Mouse (Mus musculus) activated CD4-positive, CD25-positive, alpha-beta regulatory T cell (primary cell): ENCODE measurements around the gene Mcmbp. TPM values are rescaled to one million over a fixed set of nuclear protein-coding genes. Genes with fewer than 3 reads are reported as not detected.

Source experiments
- polyA plus RNA-seq, 2 experiments: library from polyadenylated mRNA; unstranded; fragments of 100-300 nt; shearing (Covaris generic); gene quantifications; one replicate each; pipeline ENCODE4 v1.2.1; 2017

Gene Mcmbp
- polyA plus RNA-seq = 100 to 1,000 TPM; 117 to 121 TPM

DNA sequence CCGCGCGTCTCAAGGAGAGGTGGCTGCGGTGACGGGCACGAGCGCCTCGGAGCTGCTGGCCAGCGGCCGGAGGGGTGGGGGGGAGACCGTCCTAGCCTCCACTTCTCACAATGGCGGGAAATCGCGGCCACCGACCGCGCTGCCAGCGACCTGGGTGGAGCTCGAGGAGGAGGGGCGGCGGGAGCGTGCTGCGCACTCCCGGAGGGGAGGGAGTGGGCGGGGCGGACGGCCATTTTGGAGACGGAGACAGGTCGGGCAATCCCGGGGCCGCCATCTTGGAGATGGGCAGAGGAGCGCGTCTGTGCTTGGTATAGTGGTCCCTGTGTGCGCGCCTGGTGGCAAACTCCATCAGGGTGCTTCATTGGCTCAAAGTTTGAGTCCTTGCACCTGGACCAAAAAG, at the start of gene Mcmbp:
Gene Mcmbp, minus strand, starts transcription at position 162 of the 400 bp plus-strand sequence.

DNA sequence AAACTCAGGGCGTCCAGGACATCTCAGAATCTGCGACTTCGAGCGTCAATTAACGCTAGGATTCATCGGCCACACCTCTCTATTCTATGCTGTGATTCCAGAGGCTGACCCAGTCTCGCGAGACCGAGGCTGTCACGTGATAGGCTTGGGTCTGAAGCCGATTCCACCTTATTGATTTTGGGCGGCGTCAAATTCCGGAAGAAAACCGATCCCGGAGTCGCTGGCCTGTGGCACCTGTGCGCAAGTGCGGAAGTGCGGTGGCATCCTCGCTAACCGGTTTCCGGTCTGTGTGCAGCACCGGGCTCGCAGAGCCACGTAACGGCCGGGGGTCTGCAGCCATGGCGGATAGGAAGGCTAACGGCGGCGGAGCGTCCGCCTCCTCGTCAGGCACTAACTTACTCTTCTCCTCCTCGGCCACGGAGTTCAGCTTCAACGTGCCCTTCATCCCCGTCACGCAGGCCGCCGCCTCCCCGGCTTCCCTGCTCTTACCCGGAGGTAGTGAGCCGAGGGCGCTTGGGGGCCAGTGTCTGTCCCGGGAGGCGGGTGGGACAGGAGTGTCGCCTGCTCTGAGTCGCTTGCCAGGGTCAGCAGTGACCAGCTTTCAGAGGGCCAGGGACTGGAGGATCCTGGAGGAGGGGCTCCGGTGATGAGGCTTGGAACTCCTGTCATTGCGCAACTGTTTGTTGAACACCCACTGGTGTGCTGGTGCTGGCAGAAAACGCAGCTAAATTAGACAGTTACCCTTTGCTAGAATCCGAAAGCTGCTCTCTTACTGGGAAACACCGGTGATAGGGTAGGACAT, 4.6 kb upstream of the Mcmbp start, which contains the start of gene Sec23ip:
Gene Sec23ip, plus strand, starts transcription at position 260 of the 802 bp plus-strand sequence.

Other genes with a start within 250 kb of the Mcmbp start
- 1 to 10 TPM; 4.0 to 6.7 TPM for gene Bag3, start 216.9 kb downstream of the Mcmbp start, polyA plus RNA-seq
- gene Inpp5f, start 129.2 kb downstream of the Mcmbp start, polyA plus RNA-seq = 10 to 100 TPM; 31.4 to 37.4 TPM
- 10 to 100 TPM; 42.5 to 59.9 TPM for gene Sec23ip, start 4.4 kb upstream of the Mcmbp start, polyA plus RNA-seq